Mouse (Mus musculus): Measurements from ENCODE around the gene Adarb2.

GRCm38 (mm10) chr13:8347147-8347546 lies 144.5 kb downstream of the Adarb2 start:
- TF ChIP-seq GATA1 (IDR thresholded peaks at IDR 0.05; ENCODE audit: borderline replicate concordance, low read length) (no peak), FLI1 (IDR thresholded peaks at IDR 0.05; ENCODE audit: low read length) (no peak)
